Mouse (Mus musculus): ENCODE results near the gene Unc119.

Gene Unc119

GRCm38 (mm10) chr11:78343381-78344327 lies at the start of gene Unc119:
Gene Unc119 (plus strand): TSS chr11:78343482.
- peak; percentile 48 for DNase-seq (ENCODE audit: low read depth, low spot score)

- no peak for DNase-seq (ENCODE audit: low read depth, low spot score)
Observed at GRCm38 (mm10) chr11:78294585-78294984, 48.7 kb upstream of the Unc119 start.

- no peak for DNase-seq (ENCODE audit: low read depth, low spot score)
Observed at GRCm38 (mm10) chr11:78300917-78301316, 42.4 kb upstream of the Unc119 start.

GRCm38 (mm10) chr11:78301357-78302084 lies 41.8 kb upstream of the Unc119 start, which contains the start of gene Spag5:
Gene Spag5 (plus strand): TSS chr11:78301529.
- peak; percentile 84 for DNase-seq (ENCODE audit: low read depth, low spot score)

GRCm38 (mm10) chr11:78305272-78305671 lies 38.0 kb upstream of the Unc119 start:
- DNase-seq (ENCODE audit: low read depth, low spot score): no peak

- no peak for DNase-seq (ENCODE audit: low read depth, low spot score)
Observed at GRCm38 (mm10) chr11:78310861-78311511, 32.3 kb upstream of the Unc119 start.

GRCm38 (mm10) chr11:78313662-78314061 lies 29.6 kb upstream of the Unc119 start:
- DNase-seq (ENCODE audit: low read depth, low spot score): no peak

- no peak for DNase-seq (ENCODE audit: low read depth, low spot score)
Observed at GRCm38 (mm10) chr11:78318411-78318810, 24.9 kb upstream of the Unc119 start.

- DNase-seq (ENCODE audit: low read depth, low spot score): no peak
Observed at GRCm38 (mm10) chr11:78322076-78322831, 21.0 kb upstream of the Unc119 start.

GRCm38 (mm10) chr11:78322860-78323259 lies 20.4 kb upstream of the Unc119 start, which contains the start of gene Aldoc:
Gene Aldoc (plus strand): TSS chr11:78322968.
- peak; percentile 62 for DNase-seq (ENCODE audit: low read depth, low spot score)

GRCm38 (mm10) chr11:78324000-78324785 lies 19.1 kb upstream of the Unc119 start:
- no peak for DNase-seq (ENCODE audit: low read depth, low spot score)

- DNase-seq (ENCODE audit: low read depth, low spot score): no peak
Observed at GRCm38 (mm10) chr11:78324965-78325364, 18.3 kb upstream of the Unc119 start.

- no peak for DNase-seq (ENCODE audit: low read depth, low spot score)
Observed at GRCm38 (mm10) chr11:78327215-78327614, 16.1 kb upstream of the Unc119 start.

- peak; percentile 90 for DNase-seq (ENCODE audit: low read depth, low spot score)
Observed at GRCm38 (mm10) chr11:78327634-78328511, 15.4 kb upstream of the Unc119 start, which contains the start of gene Pigs. Gene Pigs (plus strand): TSS chr11:78328415.

- no peak for DNase-seq (ENCODE audit: low read depth, low spot score)
Observed at GRCm38 (mm10) chr11:78328512-78329056, 14.7 kb upstream of the Unc119 start.

GRCm38 (mm10) chr11:78332676-78333075 lies 10.6 kb upstream of the Unc119 start:
- no peak for DNase-seq (ENCODE audit: low read depth, low spot score)

GRCm38 (mm10) chr11:78333992-78334391 lies 9.3 kb upstream of the Unc119 start:
- DNase-seq (ENCODE audit: low read depth, low spot score): no peak

- no peak for DNase-seq (ENCODE audit: low read depth, low spot score)
Observed at GRCm38 (mm10) chr11:78337040-78337439, 6.2 kb upstream of the Unc119 start.

- DNase-seq (ENCODE audit: low read depth, low spot score): no peak
Observed at GRCm38 (mm10) chr11:78341702-78342101, 1.6 kb upstream of the Unc119 start.
